Mouse (Mus musculus): ENCODE data around the gene Serpinb5. TPM values are rescaled to one million over a fixed set of nuclear protein-coding genes. Genes with fewer than 3 reads are reported as not detected.

Gene Serpinb5
- polyA plus RNA-seq, 1 experiment from 2014 or later = not detected

DNA sequence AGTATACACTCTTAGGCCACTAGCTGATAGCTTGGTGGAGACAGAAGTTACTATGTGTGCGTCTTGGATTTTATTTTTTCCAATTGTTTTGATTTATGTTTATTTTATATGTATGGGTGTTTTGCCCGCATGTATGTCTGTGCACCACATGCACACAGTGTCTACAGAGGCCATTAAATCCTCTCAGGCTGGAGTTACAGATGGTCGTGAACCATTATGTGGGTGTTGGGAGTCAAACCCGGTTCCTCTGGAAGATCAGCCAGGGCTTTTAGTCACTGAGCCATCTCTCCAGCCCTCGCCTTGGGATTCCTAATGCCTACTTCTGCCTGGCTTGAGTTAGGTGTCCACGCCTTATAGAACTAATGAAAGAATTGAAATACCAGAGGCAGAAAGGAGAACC is 4.6 kb downstream of the Serpinb5 start:
- WGBS (ENCODE audit: insufficient replicate concordance) = 80% methylated on average over 6 of the region's 6 CpGs
- H3K27ac ChIP-seq (ENCODE audit: low read depth) = no peak overlapping the region
- no peaks in the 10 kb centered on the region for H3K9me3 ChIP-seq (ENCODE audit: low read length)
- no peaks in the 10 kb centered on the region for H3K27me3 ChIP-seq (ENCODE audit: insufficient read depth, low read length)
- no peak for TF ChIP-seq CTCF (IDR thresholded peaks at IDR 0.05; ENCODE audit: low read depth)
- no peak for TF ChIP-seq EP300 (IDR thresholded peaks at IDR 0.05; ENCODE audit: low read depth)
- no peaks in the 10 kb centered on the region for H3K4me1 ChIP-seq (ENCODE audit: insufficient read depth)
- no peak overlapping the region for H3K4me2 ChIP-seq (ENCODE audit: low read depth, low read length)
- H3K4me3 ChIP-seq (ENCODE audit: low read depth, low read length) = no peak overlapping the region
- no peak overlapping the region for H3K9ac ChIP-seq (replicated peaks)
- H3K36me3 ChIP-seq (replicated peaks; ENCODE audit: insufficient read depth, low read length) = no peaks in the 10 kb centered on the region
- ATAC-seq (no peak), DNase-seq (no peak)

DNA sequence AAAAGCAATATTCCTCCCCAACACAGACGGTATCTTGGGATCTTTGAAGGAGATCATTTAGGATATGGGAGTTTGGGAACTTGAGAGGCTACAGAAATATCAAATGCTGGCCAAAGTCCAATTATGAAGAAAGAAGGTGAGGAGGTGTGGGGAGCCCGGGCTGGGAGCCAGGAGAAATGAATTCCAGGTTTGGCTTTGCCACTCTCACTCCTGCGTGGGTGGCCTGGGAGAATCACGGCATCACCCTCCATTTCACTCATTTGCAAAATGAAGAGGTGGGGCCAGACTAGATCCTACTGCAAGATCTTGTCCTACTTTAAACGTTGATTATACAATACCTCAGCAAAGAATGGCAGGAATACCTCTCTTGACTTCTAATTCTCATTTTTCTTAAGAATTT is 5.1 kb downstream of the Serpinb5 start:
- no peak for DNase-seq
- no peaks in the 10 kb centered on the region for H3K4me1 ChIP-seq (ENCODE audit: insufficient read depth)
- H3K4me3 ChIP-seq (ENCODE audit: low read depth, low read length) = no peak overlapping the region

DNA sequence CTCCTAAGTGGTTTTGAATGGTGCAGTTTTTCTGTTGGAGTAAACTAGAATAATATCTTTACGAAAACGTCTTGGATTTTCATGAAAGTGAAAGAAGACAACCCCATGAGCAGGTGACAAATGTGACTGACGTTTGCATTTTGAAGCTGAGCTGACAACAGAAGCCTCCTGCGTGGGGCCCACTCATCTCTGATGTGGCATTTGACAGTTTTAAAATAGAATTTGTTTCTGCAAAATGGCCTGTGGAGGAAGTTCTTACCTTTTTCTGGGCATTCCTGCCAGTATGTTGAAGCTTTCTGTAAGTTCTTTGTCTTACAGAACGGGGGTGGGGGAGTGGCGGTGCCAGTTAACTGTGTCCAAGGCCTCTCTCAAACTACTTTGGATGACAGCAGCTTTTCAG is 5.8 kb downstream of the Serpinb5 start:
- no peaks in the 10 kb centered on the region for H3K36me3 ChIP-seq (replicated peaks; ENCODE audit: insufficient read depth, low read length)
- DNase-seq (no peak), ATAC-seq (no peak)
- H3K4me2 ChIP-seq (ENCODE audit: low read depth, low read length) = no peak overlapping the region
- 70% methylated on average over 6 of the region's 6 CpGs for WGBS (ENCODE audit: insufficient replicate concordance)
- no peak for TF ChIP-seq EP300 (IDR thresholded peaks at IDR 0.05; ENCODE audit: low read depth)
- no peak for TF ChIP-seq CTCF (IDR thresholded peaks at IDR 0.05; ENCODE audit: low read depth)
- no peak overlapping the region for H3K27ac ChIP-seq (ENCODE audit: low read depth)
- no peak overlapping the region for H3K9ac ChIP-seq (replicated peaks)
- no peaks in the 10 kb centered on the region for H3K9me3 ChIP-seq (ENCODE audit: low read length)
- H3K4me3 ChIP-seq (ENCODE audit: low read depth, low read length) = no peak overlapping the region
- no peaks in the 10 kb centered on the region for H3K27me3 ChIP-seq (ENCODE audit: insufficient read depth, low read length)
- H3K4me1 ChIP-seq (ENCODE audit: insufficient read depth) = no peaks in the 10 kb centered on the region

More for the DNA sequence above, 5.1 kb downstream of the Serpinb5 start:
- no peaks in the 10 kb centered on the region for H3K27me3 ChIP-seq (ENCODE audit: insufficient read depth, low read length)
- H3K27ac ChIP-seq (ENCODE audit: low read depth) = no peak overlapping the region
- no peaks in the 10 kb centered on the region for H3K9me3 ChIP-seq (ENCODE audit: low read length)
- H3K4me2 ChIP-seq (ENCODE audit: low read depth, low read length) = no peak overlapping the region
- H3K9ac ChIP-seq (replicated peaks) = no peak overlapping the region
- TF ChIP-seq CTCF (IDR thresholded peaks at IDR 0.05; ENCODE audit: low read depth) = no peak
- TF ChIP-seq EP300 (IDR thresholded peaks at IDR 0.05; ENCODE audit: low read depth) = no peak
- WGBS (ENCODE audit: insufficient replicate concordance) = 68% methylated on average over 5 of the region's 5 CpGs
- no peak for ATAC-seq
- no peaks in the 10 kb centered on the region for H3K36me3 ChIP-seq (replicated peaks; ENCODE audit: insufficient read depth, low read length)

DNA sequence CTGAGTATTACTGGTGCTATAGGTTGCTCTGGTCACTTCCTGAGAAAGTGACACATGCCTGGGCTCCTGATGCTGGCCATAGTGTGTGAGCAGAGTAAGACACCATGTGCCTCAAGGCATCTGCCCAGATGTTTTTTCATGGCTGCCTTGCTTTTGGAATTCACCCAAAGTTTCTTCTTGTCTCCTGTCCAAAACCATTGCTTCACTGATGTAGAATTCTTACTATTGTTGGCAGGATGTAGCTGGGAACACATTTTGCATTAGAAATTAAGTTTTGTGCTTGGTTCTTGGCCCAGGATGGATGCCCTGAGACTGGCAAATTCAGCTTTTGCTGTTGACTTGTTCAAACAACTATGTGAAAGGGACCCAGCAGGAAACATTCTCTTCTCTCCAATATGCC is 9.0 kb downstream of the Serpinb5 start:
- TF ChIP-seq CTCF (IDR thresholded peaks at IDR 0.05; ENCODE audit: low read depth) (no peak), EP300 (IDR thresholded peaks at IDR 0.05; ENCODE audit: low read depth) (no peak)
- no peak overlapping the region for H3K4me2 ChIP-seq (ENCODE audit: low read depth, low read length)
- no peak overlapping the region for H3K27ac ChIP-seq (ENCODE audit: low read depth)
- no peaks in the 10 kb centered on the region for H3K36me3 ChIP-seq (replicated peaks; ENCODE audit: insufficient read depth, low read length)
- no peaks in the 10 kb centered on the region for H3K4me1 ChIP-seq (ENCODE audit: insufficient read depth)
- ATAC-seq (no peak), DNase-seq (no peak)
- H3K9me3 ChIP-seq (ENCODE audit: low read length) = no peaks in the 10 kb centered on the region
- H3K9ac ChIP-seq (replicated peaks) = no peak overlapping the region
- no peak overlapping the region for H3K4me3 ChIP-seq (ENCODE audit: low read depth, low read length)
- no peaks in the 10 kb centered on the region for H3K27me3 ChIP-seq (ENCODE audit: insufficient read depth, low read length)

DNA sequence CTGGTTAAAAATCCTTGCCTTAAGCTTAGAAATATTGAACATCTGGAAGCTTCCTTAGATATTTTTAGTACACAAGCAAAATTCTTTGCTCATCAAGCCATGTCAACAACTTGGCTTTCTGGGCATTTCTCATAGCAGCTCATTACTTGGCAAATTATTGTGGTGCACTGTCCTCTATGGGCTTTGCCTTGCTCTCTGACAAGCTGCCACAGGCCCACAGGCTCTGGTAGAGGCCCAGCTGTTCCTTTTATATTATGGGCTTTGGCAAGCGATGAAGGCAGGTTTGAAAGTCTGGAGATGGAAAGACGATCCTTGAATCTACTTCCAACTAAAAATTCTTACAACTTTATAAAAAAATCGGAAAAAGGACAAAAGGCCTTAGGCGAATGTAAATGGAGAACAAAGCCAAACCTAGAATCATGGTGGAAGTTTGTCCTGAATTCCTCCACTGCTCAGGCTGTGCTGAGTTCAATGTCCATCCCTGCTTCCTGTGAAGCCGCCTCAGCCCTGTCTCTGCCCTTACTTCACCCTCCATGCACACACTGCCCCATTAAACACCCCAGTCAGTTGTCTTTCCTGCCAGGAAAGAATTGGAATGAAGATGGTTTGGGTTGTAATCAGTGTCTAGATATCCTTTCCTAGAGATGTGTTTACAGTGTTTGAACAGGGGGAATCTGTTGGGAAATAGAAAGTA is 14.4 kb downstream of the Serpinb5 start:
- TF ChIP-seq EP300 (IDR thresholded peaks at IDR 0.05; ENCODE audit: low read depth) (no peak), CTCF (IDR thresholded peaks at IDR 0.05; ENCODE audit: low read depth) (no peak)

DNA sequence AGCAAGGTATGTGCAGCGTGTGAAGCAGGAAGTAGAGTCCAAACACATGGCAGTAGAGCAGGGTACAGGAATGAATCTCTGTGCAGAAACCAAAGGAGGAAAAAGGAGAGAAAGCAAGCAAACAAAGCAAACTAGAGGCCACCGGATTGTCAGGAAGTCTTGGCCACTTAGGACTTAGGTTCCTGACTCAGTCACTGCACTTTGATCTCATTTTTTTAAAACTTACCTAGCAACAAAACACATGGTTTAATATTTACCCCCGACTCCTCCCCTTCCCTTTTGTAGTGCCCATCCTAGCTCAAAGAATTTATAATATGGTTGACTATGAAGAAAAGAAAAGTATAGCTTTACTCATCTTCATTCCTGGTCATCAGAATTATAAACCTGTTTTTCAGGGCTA is 15.2 kb downstream of the Serpinb5 start:
- no peak overlapping the region for H3K4me2 ChIP-seq (ENCODE audit: low read depth, low read length)
- no peaks in the 10 kb centered on the region for H3K9me3 ChIP-seq (ENCODE audit: low read length)
- WGBS (ENCODE audit: insufficient replicate concordance) = 51% methylated on average over 3 of the region's 3 CpGs
- no peak overlapping the region for H3K4me3 ChIP-seq (ENCODE audit: low read depth, low read length)
- H3K27me3 ChIP-seq (ENCODE audit: insufficient read depth, low read length) = no peaks in the 10 kb centered on the region
- no peak for DNase-seq
- no peaks in the 10 kb centered on the region for H3K36me3 ChIP-seq (replicated peaks; ENCODE audit: insufficient read depth, low read length)
- H3K4me1 ChIP-seq (ENCODE audit: insufficient read depth) = no peaks in the 10 kb centered on the region
- TF ChIP-seq CTCF (IDR thresholded peaks at IDR 0.05; ENCODE audit: low read depth) = no peak
- no peak for TF ChIP-seq EP300 (IDR thresholded peaks at IDR 0.05; ENCODE audit: low read depth)
- no peak for ATAC-seq
- no peak overlapping the region for H3K9ac ChIP-seq (replicated peaks)
- no peak overlapping the region for H3K27ac ChIP-seq (ENCODE audit: low read depth)

More for the DNA sequence above, 14.4 kb downstream of the Serpinb5 start:
- WGBS (ENCODE audit: insufficient replicate concordance) = 77% methylated on average over 5 of the region's 5 CpGs
- no peak overlapping the region for H3K4me3 ChIP-seq (ENCODE audit: low read depth, low read length)
- H3K36me3 ChIP-seq (replicated peaks; ENCODE audit: insufficient read depth, low read length) = no peaks in the 10 kb centered on the region
- DNase-seq = no peak
- no peaks in the 10 kb centered on the region for H3K4me1 ChIP-seq (ENCODE audit: insufficient read depth)
- H3K27ac ChIP-seq (ENCODE audit: low read depth) = no peak overlapping the region
- H3K9ac ChIP-seq (replicated peaks) = no peak overlapping the region
- ATAC-seq = no peak
- no peaks in the 10 kb centered on the region for H3K9me3 ChIP-seq (ENCODE audit: low read length)
- no peak overlapping the region for H3K4me2 ChIP-seq (ENCODE audit: low read depth, low read length)
- no peaks in the 10 kb centered on the region for H3K27me3 ChIP-seq (ENCODE audit: insufficient read depth, low read length)
